Mouse (Mus musculus): ENCODE data around the gene Il23a.
"Not testable (repeated sequence)": the region's sequence is repeated elsewhere in the genome, so short reads cannot be mapped to it uniquely, and the experiment has no call there.

Il23a gene

DNA sequence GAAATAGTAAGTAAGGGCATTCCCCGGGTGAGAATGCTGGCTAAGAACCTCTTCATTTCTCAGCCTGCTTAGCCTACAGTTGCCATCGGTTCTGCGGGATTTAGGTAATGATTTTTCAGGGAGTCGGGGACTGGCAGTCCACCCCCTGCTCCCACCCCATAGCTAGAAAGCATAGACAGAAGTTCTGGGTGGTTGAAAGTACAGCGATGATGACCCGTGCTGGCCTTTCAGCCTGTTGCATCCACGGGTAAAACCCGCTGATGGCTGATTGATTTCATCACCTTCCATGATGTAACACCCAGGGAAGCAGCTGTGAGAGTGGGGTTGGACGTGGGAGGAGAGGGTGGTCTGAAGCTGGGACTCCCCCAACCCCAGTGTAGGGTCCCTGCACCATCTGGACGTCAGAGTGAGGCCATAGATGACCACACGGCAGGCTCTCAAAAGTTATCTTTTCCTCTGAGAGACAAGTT is at the start of gene Il23a:
Il23a (minus strand) TSS at position 51 of the 470 bp plus-strand sequence.
- no peak for DNase-seq

DNA sequence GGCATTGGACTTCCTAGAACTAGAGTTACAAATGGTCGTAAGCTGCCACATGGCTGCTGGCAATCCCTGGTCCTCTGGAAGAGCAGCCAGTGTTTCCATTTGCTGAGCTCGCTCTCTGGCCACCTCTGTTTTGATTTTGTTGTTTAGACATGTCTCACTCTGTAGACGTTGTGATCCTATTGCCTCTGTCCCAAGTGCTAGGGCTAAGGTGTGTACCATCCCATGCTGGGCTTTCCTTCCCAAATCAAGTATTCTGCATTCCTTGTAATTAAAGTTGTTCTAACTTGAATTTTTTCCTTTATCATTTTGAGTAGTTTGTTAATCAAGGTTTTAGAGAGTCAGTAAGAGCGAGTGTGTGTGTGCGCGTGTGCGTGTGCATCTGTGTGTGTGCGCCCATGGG is 49.0 kb upstream of the Il23a start:
- no peak for DNase-seq

DNA sequence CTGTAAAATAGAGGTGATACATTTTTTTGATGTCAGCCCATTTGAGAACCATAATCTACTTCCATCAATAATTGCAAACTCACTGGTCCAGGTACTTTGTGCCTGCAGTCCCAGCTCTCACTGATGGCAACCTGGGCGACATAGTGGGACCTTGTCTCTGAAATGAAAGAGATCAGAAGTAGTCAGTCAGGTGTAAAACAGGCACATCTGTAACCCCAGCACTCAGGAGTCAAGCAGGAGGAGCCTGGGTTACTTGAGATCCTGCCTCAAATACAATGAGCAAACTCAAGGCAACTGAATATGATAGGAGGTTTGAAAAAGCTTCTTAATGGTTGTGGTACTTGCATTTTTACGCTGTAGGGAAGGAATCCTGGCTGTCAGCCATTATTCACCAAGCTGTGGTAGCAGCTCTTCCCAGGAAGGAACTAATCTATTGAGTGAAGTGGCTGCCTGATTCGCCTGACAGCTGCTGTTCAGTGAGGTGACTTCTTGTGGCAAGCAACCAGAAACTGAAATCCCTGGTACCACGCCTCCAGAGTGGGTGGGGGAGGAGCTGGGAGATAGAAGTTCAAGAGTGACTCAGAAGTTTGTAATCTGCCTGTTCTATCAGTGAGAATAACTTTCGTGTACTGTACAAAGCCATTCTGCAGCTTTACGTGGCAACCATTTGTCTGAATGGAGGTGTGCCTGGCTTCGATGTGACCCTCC is 46.2 kb upstream of the Il23a start:
- DNase-seq, result peak; percentile 86 to 91

DNA sequence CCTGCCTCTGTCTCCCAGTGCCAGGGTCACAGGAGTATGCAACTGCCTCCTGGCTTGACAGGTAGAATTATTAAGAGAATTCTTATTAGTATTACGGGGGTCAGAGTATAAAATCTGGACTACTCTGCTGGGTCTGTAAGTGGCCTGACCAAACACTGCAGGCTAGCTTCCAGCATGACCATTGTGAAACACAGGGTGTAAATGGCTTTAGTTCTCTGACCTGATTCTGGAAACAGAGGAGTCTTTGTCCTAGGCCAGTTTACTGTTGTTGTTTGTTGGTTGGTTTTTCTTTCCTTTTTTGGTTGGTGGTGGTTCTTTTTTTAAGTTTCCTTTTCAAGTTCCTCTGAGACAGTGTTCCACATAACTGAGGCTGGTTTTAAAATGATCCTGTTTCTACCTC is 44.9 kb upstream of the Il23a start:
- DNase-seq, result no peak

DNA sequence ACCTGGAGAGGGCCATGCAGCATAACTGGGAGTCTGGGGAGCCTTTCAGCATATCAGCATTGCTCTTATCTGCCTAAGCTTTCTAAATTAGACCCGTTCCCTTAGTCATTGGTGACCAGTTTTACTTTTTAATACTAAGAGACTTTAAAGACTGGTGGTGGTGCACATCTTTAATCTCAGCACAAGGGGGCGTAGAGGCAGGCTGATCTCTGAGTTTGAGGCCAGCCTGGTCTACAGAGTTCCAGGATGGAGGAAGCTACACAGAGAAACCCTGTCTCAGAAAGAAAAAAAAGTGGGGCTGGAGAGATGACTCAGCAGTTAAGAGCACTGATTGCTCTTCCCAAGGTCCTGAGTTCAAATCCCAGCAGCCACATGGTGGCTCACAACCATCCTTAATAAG is 41.7 kb upstream of the Il23a start:
- DNase-seq, result no peak

DNA sequence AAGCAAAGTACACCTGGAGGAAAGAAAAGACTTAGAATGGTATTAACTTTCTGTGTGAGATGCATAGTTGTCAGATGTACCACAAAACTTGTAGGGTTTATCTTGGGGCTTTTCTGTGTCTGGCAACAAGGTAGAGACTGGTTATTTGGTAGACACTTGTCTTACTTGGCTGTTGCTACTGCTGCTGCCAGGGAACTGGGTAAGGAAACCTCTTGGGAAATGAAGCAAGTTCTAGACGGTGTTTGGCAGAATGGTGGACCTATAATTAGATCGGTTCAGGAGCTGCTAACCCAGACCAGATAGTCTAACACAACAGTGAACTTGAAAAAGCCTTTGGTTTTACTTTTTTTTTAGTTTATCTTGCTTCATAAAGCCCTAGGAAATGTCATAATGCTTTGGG is 40.4 kb upstream of the Il23a start:
- DNase-seq, result no peak

DNA sequence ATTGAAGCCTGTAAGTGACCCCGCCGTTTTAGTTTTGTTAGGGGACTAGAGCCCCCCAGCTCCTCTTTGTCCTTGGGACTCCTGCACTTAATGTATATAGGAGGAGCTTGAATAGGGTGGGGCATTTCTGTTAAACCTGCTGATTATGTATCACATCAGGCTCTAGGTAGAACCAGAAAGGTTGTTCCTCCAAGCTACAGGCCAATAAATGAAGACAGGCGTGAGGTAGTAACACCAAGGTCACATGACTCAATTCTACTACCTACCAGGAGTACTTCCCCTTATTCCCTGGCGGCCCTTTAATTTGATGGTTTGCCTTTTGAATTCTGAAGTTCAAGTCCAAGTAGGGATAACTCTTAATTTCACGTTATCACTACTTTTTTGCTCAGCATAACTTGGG is 39.9 kb upstream of the Il23a start:
- no peak for DNase-seq

DNA sequence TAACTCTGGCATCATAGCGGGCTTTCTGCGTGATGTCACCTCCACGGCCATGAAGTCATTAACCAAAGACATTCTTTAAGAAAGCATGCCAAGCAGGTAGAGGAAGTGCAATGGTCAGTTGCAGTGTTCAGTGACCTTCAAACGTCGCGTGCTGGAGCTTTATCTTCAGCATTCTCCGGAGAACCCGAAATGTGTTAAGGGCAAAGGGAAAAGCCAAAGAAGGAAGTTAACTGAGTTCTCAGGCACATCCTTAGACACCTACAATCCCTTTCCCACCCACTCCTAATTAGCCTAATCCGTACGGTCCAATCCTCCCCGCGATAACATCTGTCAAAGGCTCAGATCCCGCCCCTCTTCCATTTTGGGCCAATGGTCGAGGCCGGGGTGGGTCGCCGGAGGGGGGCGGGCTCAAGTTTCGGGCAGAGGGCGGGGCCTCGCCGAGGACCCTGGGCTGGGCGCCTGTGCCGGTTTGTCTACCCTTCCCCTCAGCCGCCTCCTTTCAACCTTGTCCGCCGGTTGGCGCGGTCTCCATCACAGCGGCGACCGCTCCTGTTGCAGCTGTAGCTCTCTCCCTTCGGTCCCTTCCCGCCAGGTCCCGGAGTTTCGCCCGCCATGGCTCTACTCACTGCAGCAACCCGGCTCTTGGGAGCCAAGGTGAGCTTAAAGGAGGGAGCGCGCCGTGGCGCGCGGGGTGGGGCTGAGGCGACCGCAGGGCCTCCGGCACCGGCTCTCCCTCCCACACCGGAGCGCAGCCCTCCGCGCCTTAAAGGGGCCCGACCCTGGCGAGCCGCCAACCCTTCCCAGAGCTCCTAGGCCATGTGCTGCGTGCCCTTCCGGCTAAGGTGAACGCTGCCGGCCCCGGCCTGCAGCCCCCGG is 39.0 kb upstream of the Il23a start, which contains the start of gene Cs:
Cs (plus strand) TSS at position 429 of the 876 bp plus-strand sequence.
- peak; percentile 96 to 98 for DNase-seq

DNA sequence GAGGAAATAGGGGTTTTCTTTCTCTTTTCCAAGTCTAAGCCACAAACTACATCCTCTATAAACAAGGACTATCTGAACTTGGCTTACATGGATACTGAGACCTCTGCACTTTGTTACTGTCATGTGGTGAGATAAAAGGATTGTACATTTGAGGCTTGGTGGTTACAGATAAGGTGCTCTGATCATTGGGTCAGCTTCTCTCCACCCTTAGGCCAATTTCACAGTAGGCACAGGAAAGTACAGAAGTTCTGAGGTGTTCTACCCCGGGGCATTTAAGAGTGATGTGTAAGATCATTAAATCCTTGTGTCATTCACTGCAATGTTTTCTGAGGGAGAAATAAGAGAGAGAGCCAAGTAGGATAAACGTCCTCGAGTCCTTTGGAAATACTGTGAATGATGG is 38.0 kb upstream of the Il23a start:
- no peak for DNase-seq

DNA sequence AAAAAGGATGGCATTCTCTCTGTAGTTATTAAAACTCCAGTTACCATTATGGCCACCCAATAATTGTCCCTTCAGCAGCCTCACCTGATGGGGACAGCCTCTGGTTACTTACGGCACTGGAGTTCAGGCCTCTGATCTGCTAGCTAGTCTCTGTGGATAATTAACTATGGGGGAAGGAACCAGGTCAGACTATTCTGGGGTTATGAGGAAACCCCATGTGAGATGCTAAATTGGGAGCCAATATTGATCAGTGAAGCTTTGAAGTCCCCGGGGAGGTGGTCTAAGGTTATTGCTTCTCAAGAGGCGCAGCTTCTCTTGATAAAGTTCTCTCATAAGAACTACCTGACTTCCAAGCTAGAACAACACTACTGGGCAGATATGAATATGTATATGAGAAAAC is 37.6 kb upstream of the Il23a start:
- DNase-seq, result no peak

DNA sequence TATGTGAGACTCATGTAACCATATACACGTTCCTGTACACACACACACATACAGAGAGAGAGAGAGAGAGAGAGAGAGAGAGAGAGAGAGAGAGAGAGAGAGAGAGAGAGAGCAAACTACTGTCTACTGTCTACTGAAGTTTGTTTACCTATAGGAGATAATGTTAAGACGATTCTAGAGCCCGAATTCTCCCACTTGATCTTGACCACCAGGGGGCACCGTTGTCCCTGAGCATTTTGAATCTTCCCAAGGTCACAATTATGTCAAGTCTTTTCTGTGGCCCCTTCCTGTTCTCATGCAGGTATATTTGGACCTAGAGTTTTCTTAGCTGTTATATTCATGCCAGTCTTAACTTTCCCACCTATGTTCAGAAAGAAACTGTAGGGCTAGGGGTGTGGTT is 37.0 kb upstream of the Il23a start:
- DNase-seq, result peak; percentile 73 to 79

DNA sequence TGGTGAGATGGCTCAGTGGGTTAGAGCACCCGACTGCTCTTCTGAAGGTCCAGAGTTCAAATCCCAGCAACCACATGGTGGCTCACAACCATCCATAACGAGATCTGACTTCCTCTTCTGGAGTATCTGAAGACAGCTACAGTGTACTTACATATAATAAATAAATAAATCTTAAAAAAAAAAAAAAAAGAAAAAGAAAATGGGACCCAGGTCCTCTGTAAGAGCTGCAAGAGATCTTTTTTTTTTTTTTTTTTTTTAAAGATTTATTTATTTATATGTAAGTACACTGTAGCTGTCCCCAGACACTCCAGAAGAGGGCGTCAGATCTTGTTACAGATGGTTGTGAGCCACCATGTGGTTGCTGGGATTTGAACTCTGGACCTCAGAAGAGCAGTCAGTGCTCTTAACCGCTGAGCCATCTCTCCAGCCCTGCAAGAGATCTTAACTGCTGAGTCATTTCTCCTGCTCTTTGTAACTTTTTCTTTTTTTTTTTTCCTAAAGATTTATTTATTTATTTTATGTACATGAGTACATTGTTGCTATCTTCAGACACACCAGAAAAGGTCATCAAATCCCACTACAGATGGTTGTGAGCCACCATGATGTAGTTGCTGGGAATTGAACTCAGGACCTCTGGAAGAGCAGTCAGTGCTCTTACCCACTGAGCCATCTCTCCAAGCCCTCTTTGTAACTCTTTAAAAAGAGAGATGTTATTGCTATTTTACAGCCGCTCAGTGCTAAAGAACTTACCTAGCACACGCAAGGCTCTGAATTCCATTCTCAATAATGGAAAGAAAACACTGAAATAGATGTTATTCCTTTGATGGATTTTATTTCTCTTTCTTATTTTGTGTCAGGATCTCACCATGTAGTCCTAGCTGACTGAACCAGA is 34.1 kb upstream of the Il23a start:
- DNase-seq, result not testable (repeated sequence)

DNA sequence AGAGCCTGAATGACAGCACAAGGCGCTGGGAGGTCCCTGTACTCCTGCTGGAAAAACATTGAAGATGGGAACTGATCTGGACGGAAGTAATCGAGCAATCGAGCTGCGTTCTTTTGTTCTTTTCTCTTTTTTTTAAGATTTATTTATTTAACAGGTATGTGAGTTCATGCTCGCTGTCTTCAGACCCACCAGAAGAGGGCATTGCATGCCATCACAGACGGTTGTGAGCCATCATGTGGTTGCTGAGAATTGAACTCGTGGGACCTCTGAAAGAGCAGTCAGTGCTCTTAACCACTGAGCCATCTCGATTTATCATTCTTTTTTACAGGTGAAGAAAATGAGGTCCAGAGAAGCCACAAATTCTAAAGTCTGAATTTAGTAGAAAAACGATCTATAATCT is 29.1 kb upstream of the Il23a start:
- DNase-seq, result no peak

DNA sequence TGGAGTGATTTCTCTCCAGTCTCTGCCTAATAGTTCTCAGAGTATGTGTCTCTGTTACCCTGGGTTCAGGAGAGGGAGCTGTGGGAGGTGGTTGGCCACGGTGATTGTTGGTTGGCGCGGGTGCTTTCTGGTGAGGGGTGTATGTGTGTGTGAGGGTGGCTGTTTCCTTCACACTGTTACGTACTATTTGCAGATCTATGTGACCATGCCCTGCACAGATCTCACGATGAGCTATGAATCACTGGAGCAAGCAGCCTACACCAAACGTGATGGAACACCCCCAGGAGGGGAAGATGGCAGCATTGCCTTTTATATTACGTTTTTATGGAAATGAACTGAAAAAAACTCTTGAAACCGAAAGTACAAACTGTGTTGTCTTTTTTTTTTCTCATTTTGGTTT is 28.3 kb upstream of the Il23a start:
- DNase-seq, result no peak

DNA sequence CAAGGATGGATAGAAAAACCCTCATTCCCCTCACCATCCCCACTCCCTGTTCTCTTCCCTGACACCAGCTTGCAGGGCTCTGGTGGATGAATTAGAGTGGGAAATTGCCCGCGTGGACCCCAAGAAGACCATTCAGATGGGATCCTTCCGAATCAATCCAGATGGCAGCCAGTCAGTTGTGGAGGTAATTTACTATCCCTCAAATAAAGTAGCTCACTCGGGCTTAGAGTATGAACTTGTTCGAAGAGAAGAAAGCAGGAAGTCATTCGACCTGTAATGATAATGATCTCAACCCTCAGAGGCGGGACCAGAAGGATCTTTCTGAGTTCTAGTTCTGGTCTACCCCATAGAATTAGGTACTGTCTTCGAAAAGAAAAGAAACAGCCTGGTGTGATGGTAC is 25.0 kb upstream of the Il23a start:
- no peak for DNase-seq

DNA sequence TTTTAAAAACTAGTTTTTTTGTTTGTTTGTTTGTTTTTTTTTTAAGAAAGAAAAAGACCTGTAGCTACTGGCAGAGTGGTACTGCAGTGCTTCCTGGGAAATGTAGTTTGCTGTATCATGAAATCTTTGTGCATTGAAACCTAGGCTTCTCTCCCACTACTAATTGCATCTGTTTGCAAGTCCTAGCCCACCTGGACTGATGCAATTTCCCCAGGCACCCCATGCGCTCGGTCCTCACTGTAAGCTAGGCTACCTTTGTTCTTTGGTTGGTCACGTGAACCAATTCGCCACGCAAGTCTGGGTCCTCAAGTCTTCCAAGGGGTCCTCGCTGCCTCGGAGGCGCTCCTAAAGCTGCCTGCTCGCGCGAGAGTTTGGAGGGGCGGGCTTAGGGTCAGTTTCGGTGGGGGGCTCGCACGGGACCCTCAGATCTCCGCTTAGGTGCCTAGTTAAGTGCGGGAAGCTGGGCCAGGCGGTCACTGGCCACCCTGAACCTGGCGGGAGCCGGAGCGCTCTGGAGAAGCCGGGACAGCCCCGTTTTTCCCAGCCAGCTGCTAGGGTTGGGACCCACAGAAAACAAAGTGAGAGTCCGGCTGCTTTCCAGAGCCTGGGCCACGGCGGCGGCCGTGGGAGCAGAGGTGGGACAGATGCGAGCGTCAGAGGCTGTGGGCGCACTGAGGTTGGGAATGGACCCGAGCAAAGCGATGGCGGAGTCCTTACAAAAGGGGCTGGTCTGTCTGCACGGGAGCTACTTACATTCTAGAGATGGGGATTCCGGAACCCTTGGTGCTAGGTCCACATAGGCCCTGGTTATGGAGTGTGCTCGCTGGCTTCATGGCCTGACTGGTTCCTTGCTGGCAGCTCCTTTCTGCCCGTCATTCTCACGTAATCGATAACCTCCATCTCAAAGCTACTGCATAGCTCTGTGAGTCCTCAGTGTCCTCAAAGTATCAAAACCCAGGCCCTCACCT is 23.9 kb upstream of the Il23a start, which contains the start of gene Cnpy2:
Cnpy2 (plus strand) TSS at position 319 of the 968 bp plus-strand sequence.
- peak; percentile 81 to 88 for DNase-seq

DNA sequence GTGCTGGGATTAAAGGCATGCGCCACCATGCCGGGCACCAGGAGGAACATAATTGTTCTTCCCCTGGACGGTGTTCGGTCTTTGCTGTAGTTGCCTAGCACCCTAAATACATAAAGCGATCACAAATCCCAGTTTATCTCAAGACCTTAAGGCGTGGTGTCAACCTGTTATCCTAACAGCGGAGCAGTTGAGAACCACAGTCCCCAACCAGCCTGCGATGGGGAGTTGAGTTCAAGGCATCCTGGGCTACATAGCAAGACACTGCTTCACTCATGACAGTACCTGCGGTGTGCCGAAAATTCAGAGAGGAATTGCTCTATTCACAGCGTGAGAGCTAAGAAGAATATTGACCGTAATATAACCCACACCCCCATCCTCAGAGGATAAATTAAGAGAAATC is 23.1 kb upstream of the Il23a start:
- no peak for DNase-seq

DNA sequence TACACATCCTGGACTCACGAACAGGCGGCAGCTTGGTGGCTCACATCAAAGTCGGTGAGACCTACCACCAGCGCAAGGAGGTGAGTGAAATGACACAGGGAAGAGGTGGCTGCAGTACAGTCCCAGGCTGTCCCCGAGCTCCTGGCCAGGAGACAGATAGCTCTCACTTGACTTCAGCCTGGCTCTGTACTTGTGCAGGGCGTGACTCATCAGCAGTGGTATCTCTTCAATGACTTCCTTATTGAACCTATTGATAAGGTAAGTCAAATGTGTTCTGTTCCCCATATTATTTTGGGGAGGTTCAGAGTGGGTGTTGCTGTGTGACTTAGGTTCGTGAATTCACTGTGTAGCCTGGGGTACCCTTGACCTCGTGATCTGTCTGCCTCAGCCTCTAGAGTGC is 17.0 kb upstream of the Il23a start:
- no peak for DNase-seq

DNA sequence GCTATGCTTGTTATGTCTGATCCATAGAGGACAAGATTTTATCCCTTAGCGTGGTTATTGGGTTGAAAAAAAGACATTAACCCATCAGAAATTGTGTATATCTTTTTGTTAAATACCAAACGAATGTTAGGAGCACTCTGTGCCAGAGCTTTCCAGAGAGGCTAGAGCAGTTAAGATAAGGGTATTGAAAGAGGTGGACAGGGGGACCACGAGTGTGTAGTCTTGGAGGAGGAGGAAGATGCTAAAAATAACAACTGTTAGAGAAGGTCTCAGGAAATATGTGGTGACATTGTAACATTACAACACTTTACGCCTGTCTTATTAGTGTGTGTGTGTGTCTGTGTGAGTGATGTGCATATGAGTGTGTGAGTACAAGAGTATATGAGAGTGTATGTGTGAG is 12.3 kb upstream of the Il23a start:
- DNase-seq, result no peak

DNA sequence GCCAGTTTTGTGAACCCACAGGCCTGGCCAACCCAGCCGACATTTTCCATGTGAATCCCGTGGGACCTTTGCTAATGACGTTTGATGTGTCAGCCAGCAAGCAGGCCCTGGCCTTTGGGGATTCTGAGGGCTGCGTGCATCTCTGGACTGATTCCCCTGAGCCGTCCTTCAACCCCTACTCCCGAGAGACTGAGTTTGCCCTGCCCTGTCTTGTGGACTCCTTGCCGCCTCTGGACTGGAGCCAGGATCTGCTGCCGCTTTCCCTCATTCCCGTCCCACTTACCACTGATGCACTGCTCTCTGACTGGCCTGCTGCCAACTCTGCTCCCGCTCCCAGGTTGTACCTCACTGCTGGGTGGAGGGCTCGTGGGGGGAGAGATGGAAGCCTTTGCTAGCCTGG is 11.6 kb upstream of the Il23a start:
- peak in 1 of 2 experiments; percentile 20 for DNase-seq

DNA sequence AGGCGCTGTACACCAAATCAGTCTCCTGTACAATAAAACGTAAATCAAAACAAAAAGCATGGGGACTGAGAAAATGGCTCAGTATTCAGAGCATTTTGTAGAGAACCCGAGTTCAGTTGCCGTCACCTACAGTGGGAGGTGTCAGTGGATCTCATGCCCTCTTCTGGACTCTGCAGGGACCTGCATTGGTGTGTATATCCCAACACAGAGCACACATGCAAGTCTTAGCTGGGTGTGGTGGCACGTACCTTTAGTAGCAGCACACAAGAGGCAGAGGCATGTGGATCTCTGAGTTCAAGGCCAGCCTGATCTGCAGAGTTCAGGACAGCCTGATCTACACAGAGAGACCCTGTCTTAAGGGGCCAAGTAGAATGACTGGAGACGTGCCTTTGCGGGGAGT is 11.1 kb upstream of the Il23a start:
- DNase-seq, result no peak

Data from lung, adult 18-20 months (tissue).